Mouse (Mus musculus) liver, embryonic 14.5 days (tissue): ENCODE measurements at regions not wholly inside any gene's neighbourhood (a gene's known extent, or its start where the extent isn't known, plus 50 kb on each side); places are given as distances from the start of the nearest gene placed in this dataset.

Source experiments
- ATAC-seq: fragments of 200-750 bp; cut with Nextera tagmentation; 2 replicates; pipeline ENCODE4 v1.8.0; 2017; ENCODE audit warnings: moderate number of reproducible peaks, mild to moderate bottlenecking, moderate library complexity; ENCODE audit not compliant: insufficient read depth
- DNase-seq, 3 experiments: peaks; one replicate each; pipeline ENCODE4 v3.0.0-alpha.2; 2012 to 2013; ENCODE audit warnings: low read depth in 3 of 3, low spot score in 3 of 3
- H3K27ac ChIP-seq: fragments of 300-500 bp; sonication (generic); 2 replicates; pipeline ENCODE4 v1.5.1; 2014; ENCODE audit warnings: moderate library complexity, mild to moderate bottlenecking, control low read depth, inconsistent platforms
- H3K27me3 ChIP-seq: fragments of 300-500 bp; sonication (generic); 2 replicates; pipeline ENCODE4 v1.6.1; 2014; ENCODE audit warnings: mild to moderate bottlenecking, low read length, moderate library complexity; ENCODE audit not compliant: control insufficient read depth, insufficient read depth
- H3K36me3 ChIP-seq: fragments of 300-500 bp; sonication (generic); replicated peaks from 2 replicates; pipeline ENCODE4 v1.6.1; 2014; ENCODE audit warnings: low read depth; ENCODE audit not compliant: control insufficient read depth, insufficient read depth
- H3K4me1 ChIP-seq, 2 experiments: fragments of 200-500 bp in 1 of 2; fragments of 300-500 bp in 1 of 2; sonication (generic) in 1 of 2; replicated peaks; 2 replicates each; pipeline ENCODE4 v1.6.1; 2012 to 2014; ENCODE audit warnings: antibody characterized with exemption in 1 of 2, inconsistent platforms in 1 of 2, low read length in 1 of 2; ENCODE audit not compliant: control insufficient read depth in 2 of 2, insufficient read depth in 2 of 2
- H3K4me2 ChIP-seq: fragments of 300-500 bp; sonication (generic); 2 replicates; pipeline ENCODE4 v1.6.1; 2014; ENCODE audit warnings: low read depth, mild to moderate bottlenecking, control low read depth, moderate library complexity
- H3K4me3 ChIP-seq, 2 experiments: fragments of 200-500 bp in 1 of 2; fragments of 300-500 bp in 1 of 2; sonication (generic) in 1 of 2; 2 replicates each; pipeline ENCODE4 v1.5.1; 2012 to 2014; ENCODE audit warnings: low read depth in 2 of 2, low read length in 2 of 2, mild to moderate bottlenecking in 2 of 2, control low read depth in 1 of 2, inconsistent platforms in 1 of 2, moderate library complexity in 1 of 2; ENCODE audit not compliant: insufficient read depth in 1 of 2
- H3K9ac ChIP-seq: fragments of 300-500 bp; sonication (generic); replicated peaks from 2 replicates; pipeline ENCODE4 v1.6.1; 2014; ENCODE audit warnings: mild to moderate bottlenecking, control low read depth, moderate library complexity
- H3K9me3 ChIP-seq: fragments of 300-500 bp; sonication (generic); 2 replicates; pipeline ENCODE4 v1.6.1; 2016; ENCODE audit warnings: low read length, mixed read lengths; ENCODE audit not compliant: control insufficient read depth
- CTCF ChIP-seq: IDR thresholded peaks from 2 replicates; pipeline ENCODE4 v1.5.1; 2016; ENCODE audit warnings: antibody characterized with exemption, low read depth, control low read depth
- EP300 ChIP-seq: IDR thresholded peaks from 2 replicates; pipeline ENCODE4 v1.6.1; 2016; ENCODE audit warnings: antibody characterized with exemption, low read depth
- WGBS: fragments of 180-500 bp; shearing (Covaris S2); extraction: QIAGEN DNeasy Blood & Tissue Kit; methylation state at CpG from one replicate; pipeline ENCODE4 v1.1.7; 2014; ENCODE audit not compliant: insufficient replicate concordance; 5-methylcytosine and 5-hydroxymethylcytosine counted together

- Histone ChIP-seq H3K4me3 (no peak overlapping the region), H3K4me2 (no peak overlapping the region), H3K27me3 (no peaks in the 10 kb centered on the region; the same call in 1 of the 2 replicates), H3K4me1 (no peaks in the 10 kb centered on the region), H3K27ac (no peak overlapping the region), H3K9ac (no peak overlapping the region), H3K9me3 (no peaks in the 10 kb centered on the region), H3K36me3 (no peaks in the 10 kb centered on the region)
- no peak for DNase-seq
- 61% methylated on average over 6 of the region's 6 CpGs for WGBS
- TF ChIP-seq EP300 (no peak), CTCF (no peak)
- no peak for ATAC-seq
These were observed 150.6 kb upstream of the Gm5148 start for GRCm38 (mm10) chr3:37874864-37875263.

- Histone ChIP-seq H3K4me1 (no peaks in the 10 kb centered on the region), H3K4me3 (no peak overlapping the region), H3K27ac (no peak overlapping the region), H3K9ac (no peak overlapping the region), H3K36me3 (no peaks in the 10 kb centered on the region), H3K4me2 (no peak overlapping the region), H3K9me3 (no peaks in the 10 kb centered on the region), H3K27me3 (no peaks in the 10 kb centered on the region; the same call in 1 of the 2 replicates)
- ATAC-seq (no peak), DNase-seq (no peak)
- 66% methylated on average over 1 of the region's 1 CpGs for WGBS
- TF ChIP-seq CTCF (no peak), EP300 (no peak)
These were observed 150.1 kb upstream of the Gm5148 start for GRCm38 (mm10) chr3:37874346-37874745.

GRCm38 (mm10) chr3:37872329-37872728 is 148.0 kb upstream of the Gm5148 start:
- TF ChIP-seq EP300: no peak
- TF ChIP-seq CTCF: no peak
- H3K4me2 ChIP-seq: no peak overlapping the region
- H3K36me3 ChIP-seq: no peaks in the 10 kb centered on the region
- no peaks in the 10 kb centered on the region; the same call in 1 of the 2 replicates for H3K27me3 ChIP-seq
- no peak for DNase-seq
- WGBS: 62% methylated on average over 3 of the region's 3 CpGs
- ATAC-seq: no peak
- no peaks in the 10 kb centered on the region for H3K4me1 ChIP-seq
- no peak overlapping the region for H3K9ac ChIP-seq
- no peaks in the 10 kb centered on the region for H3K9me3 ChIP-seq
- no peak overlapping the region for H3K4me3 ChIP-seq
- H3K27ac ChIP-seq: no peak overlapping the region

GRCm38 (mm10) chr3:37871076-37871475 is 146.8 kb upstream of the Gm5148 start:
- no peak overlapping the region for H3K9ac ChIP-seq
- no peaks in the 10 kb centered on the region for H3K36me3 ChIP-seq
- no peak for DNase-seq
- no peak overlapping the region for H3K4me2 ChIP-seq
- 57% methylated on average over 4 of the region's 4 CpGs for WGBS
- TF ChIP-seq EP300 (no peak), CTCF (no peak)
- H3K27ac ChIP-seq: no peak overlapping the region
- no peak for ATAC-seq
- no peak overlapping the region for H3K4me3 ChIP-seq
- H3K4me1 ChIP-seq: no peaks in the 10 kb centered on the region
- H3K27me3 ChIP-seq: no peaks in the 10 kb centered on the region; the same call in 1 of the 2 replicates
- no peaks in the 10 kb centered on the region for H3K9me3 ChIP-seq

- Histone ChIP-seq H3K36me3 (no peaks in the 10 kb centered on the region), H3K27ac (no peak overlapping the region), H3K4me1 (no peaks in the 10 kb centered on the region), H3K27me3 (no peaks in the 10 kb centered on the region; the same call in 1 of the 2 replicates), H3K4me3 (no peak overlapping the region), H3K9me3 (no peaks in the 10 kb centered on the region), H3K9ac (no peak overlapping the region), H3K4me2 (no peak overlapping the region)
- no peak for ATAC-seq
- DNase-seq: no peak
- TF ChIP-seq CTCF: no peak
- no peak for TF ChIP-seq EP300
- WGBS: 50% methylated on average over 4 of the region's 4 CpGs
These were observed 144.2 kb upstream of the Gm5148 start for GRCm38 (mm10) chr3:37868454-37868853.
